ENCODE assay signal across 30 mouse cellular contexts in the genomic region with DNA sequence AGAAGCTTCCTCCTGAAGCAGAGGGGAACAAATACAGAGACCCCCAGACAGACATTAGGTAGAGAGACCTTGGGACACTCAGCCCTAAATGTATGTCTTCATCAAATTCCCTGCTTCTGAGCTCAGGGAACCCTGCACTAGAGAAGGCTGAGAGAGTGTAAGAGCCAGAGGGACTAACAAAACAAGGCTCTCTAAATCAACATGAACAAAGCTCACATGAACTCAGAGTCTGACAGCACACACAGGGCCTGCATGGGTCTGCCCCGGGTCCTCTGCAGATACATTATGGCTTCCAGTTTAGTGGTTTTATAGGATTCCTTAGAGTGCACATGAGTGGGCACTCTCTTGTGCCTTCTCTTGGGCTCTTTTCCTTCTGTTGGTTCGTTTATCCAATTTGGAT.
"Had no signal": no experiment of that assay in that cellular context is flagged by ENCODE, and none has a peak within 500 bp of the region (broad histone marks: within the 10 kb centered on the region; RNA-seq: fewer than 3 reads in every experiment).

No protein-coding gene starts in this region.

- H3K27ac ChIP-seq: left cerebral cortex, adult 2 months; limb, embryonic 10.5 days; limb, embryonic 12.5 days; limb, embryonic 13.5 days; limb, embryonic 15.5 days; liver, embryonic 12.5 days; liver, embryonic 13.5 days; liver, embryonic 14.5 days; liver, embryonic 15.5 days; lung, embryonic 15.5 days; macrophage; midbrain, embryonic 10.5 days; midbrain, embryonic 12.5 days; midbrain, embryonic 13.5 days; midbrain, embryonic 15.5 days; neural tube, embryonic 12.5 days had no signal

- ATAC-seq: liver, embryonic 12.5 days; lung, postnatal 0 days; midbrain, embryonic 13.5 days; midbrain, embryonic 15.5 days; midbrain, embryonic 16.5 days had no signal

- H3K36me3 ChIP-seq: limb, embryonic 10.5 days; limb, embryonic 12.5 days; limb, embryonic 13.5 days; limb, embryonic 15.5 days; liver, embryonic 12.5 days; liver, embryonic 13.5 days; liver, embryonic 15.5 days; lung, embryonic 15.5 days; midbrain, embryonic 10.5 days; midbrain, embryonic 12.5 days; midbrain, embryonic 13.5 days; midbrain, embryonic 15.5 days; neural tube, embryonic 12.5 days had no signal

- H3K27me3 ChIP-seq: limb, embryonic 12.5 days; liver, embryonic 12.5 days; liver, embryonic 13.5 days; liver, embryonic 15.5 days; lung, embryonic 15.5 days; midbrain, embryonic 12.5 days; midbrain, embryonic 13.5 days; midbrain, embryonic 15.5 days; neural tube, embryonic 12.5 days had no signal

- H3K4me2 ChIP-seq: limb, embryonic 12.5 days; limb, embryonic 13.5 days; limb, embryonic 15.5 days; liver, embryonic 12.5 days; liver, embryonic 13.5 days; liver, embryonic 15.5 days; lung, embryonic 14.5 days; lung, embryonic 15.5 days; midbrain, embryonic 11.5 days; midbrain, embryonic 12.5 days; midbrain, embryonic 13.5 days; midbrain, embryonic 15.5 days; neural tube, embryonic 12.5 days had no signal

- H3K9me3 ChIP-seq: limb, embryonic 10.5 days; limb, embryonic 12.5 days; limb, embryonic 13.5 days; limb, embryonic 15.5 days; liver, embryonic 12.5 days; liver, embryonic 13.5 days; liver, embryonic 15.5 days; lung, embryonic 15.5 days; megakaryocyte, embryonic 14.5 days; midbrain, embryonic 10.5 days; midbrain, embryonic 12.5 days; midbrain, embryonic 13.5 days; midbrain, embryonic 15.5 days; neural tube, embryonic 12.5 days had no signal

- H3K4me3 ChIP-seq: left cerebral cortex, adult 2 months; limb, embryonic 10.5 days; limb, embryonic 12.5 days; limb, embryonic 13.5 days; limb, embryonic 15.5 days; liver, embryonic 12.5 days; liver, embryonic 13.5 days; liver, embryonic 15.5 days; lung, embryonic 15.5 days; megakaryocyte, embryonic 14.5 days; midbrain, embryonic 10.5 days; midbrain, embryonic 12.5 days; midbrain, embryonic 13.5 days; midbrain, embryonic 15.5 days; myocyte; neural tube, embryonic 12.5 days had no signal

- H3K4me1 ChIP-seq: liver, embryonic 12.5 days; liver, embryonic 15.5 days; megakaryocyte, embryonic 14.5 days; midbrain, embryonic 12.5 days; midbrain, embryonic 15.5 days; neural tube, embryonic 12.5 days had no signal

- H3K9ac ChIP-seq: limb, embryonic 12.5 days; limb, embryonic 13.5 days; limb, embryonic 15.5 days; liver, embryonic 12.5 days; liver, embryonic 13.5 days; liver, embryonic 14.5 days; liver, embryonic 15.5 days; lung, embryonic 14.5 days; lung, embryonic 15.5 days; midbrain, embryonic 12.5 days; midbrain, embryonic 13.5 days; midbrain, embryonic 15.5 days; neural tube, embryonic 12.5 days had no signal

- DNase-seq: left cerebral cortex, postnatal 4 days; liver, embryonic 13.5 days; lung, adult 18-20 months; lung, adult 2 months; lung, embryonic 14.5 days; lung, postnatal 10 days; lung, postnatal 14 days; lung, postnatal 36 days; lung, postnatal 4 days; midbrain, embryonic 14.5 days had no signal
